Mouse (Mus musculus): ENCODE measurements around the gene Stk35. TPM values are rescaled to one million over a fixed set of nuclear protein-coding genes. Genes with fewer than 3 reads are reported as not detected.

Gene Stk35
- polyA plus RNA-seq (2015; fragmentation: Nextera tagmentation; extraction: Ambion mirVana): 7.3 and 7.6 TPM in 2 replicates

DNA sequence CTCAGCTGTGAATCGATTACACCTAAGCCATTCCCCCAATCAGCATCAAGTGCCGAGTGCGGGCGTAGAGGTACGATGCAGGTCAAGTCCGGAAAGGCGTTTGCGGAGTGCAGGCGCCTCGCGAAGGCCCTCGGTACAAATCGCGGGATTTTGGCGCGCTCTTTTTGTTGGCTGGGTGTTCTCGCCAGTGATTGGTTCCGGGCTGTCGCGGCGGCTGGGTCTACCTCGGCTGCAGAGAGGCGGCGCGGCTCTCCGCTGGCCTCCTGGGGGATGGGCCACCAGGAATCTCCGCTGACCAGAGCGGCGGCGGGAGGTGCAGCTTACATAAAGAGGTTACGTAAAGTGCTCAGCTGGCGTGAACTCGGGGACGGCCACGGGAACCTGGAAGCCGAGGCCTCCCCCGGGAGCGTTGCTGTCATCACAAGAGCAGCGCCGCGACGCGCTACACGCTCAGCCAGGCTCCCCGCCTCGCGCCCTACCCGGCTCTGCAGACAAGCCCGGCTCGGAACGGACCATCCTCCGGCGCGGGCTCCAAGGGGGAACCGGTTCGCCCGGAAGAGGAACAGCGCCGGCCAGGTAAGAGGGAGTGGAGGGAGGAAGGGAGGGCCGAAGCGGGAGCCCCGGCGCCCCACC lies at the start of gene Stk35:
Gene Stk35, plus strand, starts transcription at position 247 of the 633 bp plus-strand sequence.
- Histone ChIP-seq H3K27me3 (replicated peaks) (no peaks in the 10 kb centered on the region), H3K4me2 (peak within 1 kb of the TSS; percentile 90), H3K4me3 (replicated peaks) (peak within 1 kb of the TSS; percentile 73), H3K9ac (replicated peaks) (peak within 1 kb of the TSS; percentile 91), H3K9me3 (replicated peaks) (no peaks in the 10 kb centered on the region), H3K36me3 (peaks cover 5% of the 10 kb centered on the region; the same call in 1 of the 2 replicates), H3K27ac (replicated peaks) (peak within 1 kb of the TSS; percentile 98), H3K4me1 (peaks cover 33% of the 10 kb centered on the region)
- 0% methylated on average over 62 of the region's 63 CpGs for WGBS
- peak; percentile 90 for ATAC-seq (ENCODE audit: low FRiP score)

DNA sequence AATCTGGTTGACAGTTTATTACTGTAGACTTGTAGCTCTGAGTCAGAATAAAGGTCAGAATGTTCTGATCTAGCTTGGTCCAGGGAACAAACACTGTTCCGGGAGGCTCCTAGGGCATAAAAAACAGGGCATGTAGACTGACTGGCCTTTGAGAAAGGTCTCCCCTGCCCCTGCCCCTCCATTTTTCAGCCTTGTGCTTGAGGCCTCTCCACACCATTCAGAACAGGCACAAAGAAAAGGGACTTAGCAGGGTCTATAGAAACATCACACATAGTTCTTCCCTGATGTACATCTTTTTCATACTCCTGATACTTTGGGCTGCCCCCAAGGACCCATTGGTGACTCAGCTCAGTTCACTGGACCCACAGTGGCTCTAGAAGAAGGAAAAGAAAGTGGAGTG lies 18.3 kb upstream of the Stk35 start:
- no peak overlapping the region for H3K4me3 ChIP-seq (replicated peaks)
- no peaks in the 10 kb centered on the region for H3K27me3 ChIP-seq (replicated peaks)
- no peak overlapping the region for H3K9ac ChIP-seq (replicated peaks)
- no peaks in the 10 kb centered on the region for H3K9me3 ChIP-seq (replicated peaks)
- no peaks in the 10 kb centered on the region for H3K36me3 ChIP-seq
- no peak overlapping the region for H3K27ac ChIP-seq (replicated peaks)
- no peaks in the 10 kb centered on the region for H3K4me1 ChIP-seq
- 94% methylated on average over 1 of the region's 1 CpGs for WGBS
- no peak overlapping the region for H3K4me2 ChIP-seq
- no peak for ATAC-seq (ENCODE audit: low FRiP score)

DNA sequence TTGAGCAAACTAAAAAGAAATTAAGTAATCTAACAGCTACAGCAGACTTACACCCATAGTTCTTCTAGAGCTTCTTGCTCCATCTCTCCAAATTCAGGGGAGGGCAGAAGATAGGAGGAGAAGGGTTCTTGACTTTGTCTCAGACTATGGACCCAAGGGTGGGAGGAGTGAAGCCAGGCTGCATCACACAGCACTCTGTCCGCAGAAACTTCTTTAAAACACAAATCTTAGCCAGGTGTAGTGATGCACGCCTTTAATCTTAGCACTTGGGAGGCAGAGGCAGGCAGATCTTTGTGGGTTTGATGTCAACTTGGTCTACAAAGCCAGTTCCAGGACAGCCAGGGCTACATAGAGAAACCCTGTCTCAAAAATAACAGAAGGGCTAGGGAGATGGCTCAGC lies 3.8 kb upstream of the Stk35 start:
- Histone ChIP-seq H3K36me3 (no peaks in the 10 kb centered on the region), H3K4me2 (no peak overlapping the region), H3K9ac (replicated peaks) (no peak overlapping the region), H3K27me3 (replicated peaks) (no peaks in the 10 kb centered on the region), H3K4me1 (peaks cover 8% of the 10 kb centered on the region), H3K4me3 (replicated peaks) (no peak overlapping the region), H3K9me3 (replicated peaks) (no peaks in the 10 kb centered on the region), H3K27ac (replicated peaks) (no peak overlapping the region)
- no peak for ATAC-seq (ENCODE audit: low FRiP score)
- WGBS: 97% methylated on average over 2 of the region's 2 CpGs

DNA sequence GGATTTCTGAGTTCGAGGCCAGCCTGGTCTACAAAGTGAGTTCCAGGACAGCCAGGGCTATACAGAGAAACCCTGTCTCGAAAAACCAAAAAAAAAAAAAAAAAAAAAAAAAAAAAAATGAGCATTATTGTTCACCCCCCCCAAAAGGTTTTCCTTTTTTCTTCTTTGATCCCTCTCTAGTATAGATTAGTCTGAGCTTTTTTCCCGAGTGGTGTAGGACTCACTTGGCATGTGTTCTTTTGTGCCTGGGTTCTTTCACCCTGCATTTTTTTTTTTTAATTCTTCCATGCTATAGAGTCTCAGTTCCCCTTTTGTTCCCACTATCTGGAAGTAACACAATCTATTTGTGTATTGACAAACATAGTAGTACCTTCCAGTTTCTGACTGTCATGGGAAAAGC lies 2.6 kb upstream of the Stk35 start:
- 87% methylated on average over 2 of the region's 3 CpGs for WGBS
- H3K36me3 ChIP-seq: no peaks in the 10 kb centered on the region
- H3K9me3 ChIP-seq (replicated peaks): no peaks in the 10 kb centered on the region
- H3K4me3 ChIP-seq (replicated peaks): no peak overlapping the region
- H3K27me3 ChIP-seq (replicated peaks): no peaks in the 10 kb centered on the region
- no peak overlapping the region for H3K27ac ChIP-seq (replicated peaks)
- no peak overlapping the region for H3K9ac ChIP-seq (replicated peaks)
- ATAC-seq (ENCODE audit: low FRiP score): no peak
- H3K4me2 ChIP-seq: no peak overlapping the region
- peaks cover 17% of the 10 kb centered on the region for H3K4me1 ChIP-seq

DNA sequence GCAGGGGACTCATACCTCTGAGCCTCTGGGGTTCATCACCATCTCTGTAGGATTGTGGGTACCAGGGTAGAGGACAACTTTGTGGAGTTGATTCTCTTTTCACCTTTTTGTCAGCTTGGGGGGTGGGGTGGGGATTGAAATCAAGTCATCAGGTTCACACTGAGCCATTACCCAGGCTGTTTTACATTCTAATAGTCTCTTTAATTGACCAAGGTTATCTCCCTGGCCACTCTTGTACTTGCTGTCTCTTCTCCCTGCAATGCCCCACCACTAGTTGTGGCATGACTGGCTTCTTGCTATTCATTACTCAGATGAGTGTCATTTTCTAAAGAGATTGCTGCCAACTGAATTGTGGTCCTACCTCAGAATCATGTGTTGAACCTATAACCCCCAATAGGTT lies 1.9 kb upstream of the Stk35 start:
- ATAC-seq (ENCODE audit: low FRiP score): no peak
- H3K4me1 ChIP-seq: peaks cover 24% of the 10 kb centered on the region
- no peak overlapping the region for H3K9ac ChIP-seq (replicated peaks)
- no peaks in the 10 kb centered on the region for H3K9me3 ChIP-seq (replicated peaks)
- H3K27ac ChIP-seq (replicated peaks): no peak overlapping the region
- no peaks in the 10 kb centered on the region for H3K27me3 ChIP-seq (replicated peaks)
- H3K36me3 ChIP-seq: no peaks in the 10 kb centered on the region
- H3K4me2 ChIP-seq: no peak overlapping the region
- no peak overlapping the region for H3K4me3 ChIP-seq (replicated peaks)

DNA sequence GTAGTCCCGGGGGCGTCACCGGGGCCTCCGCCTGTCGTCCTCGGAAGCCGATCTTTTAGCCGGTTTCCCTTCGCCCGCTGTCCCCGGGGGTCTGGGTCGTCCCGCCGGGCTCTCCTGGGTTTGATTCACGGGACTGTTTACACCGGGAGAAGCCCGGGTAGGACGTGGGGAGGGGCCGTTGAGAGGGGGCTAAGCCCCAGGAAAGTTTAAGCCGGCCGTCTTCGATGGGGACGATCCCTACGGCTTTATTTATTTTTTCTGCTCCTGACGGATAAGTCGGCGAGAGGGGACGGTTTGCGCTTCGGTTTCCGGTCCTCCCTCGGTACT lies 550 bp downstream of the Stk35 start:
- H3K4me3 ChIP-seq (replicated peaks): peak overlapping the region; percentile 73
- under 1% methylated on average over 32 of the region's 32 CpGs for WGBS
- peak; percentile 70 for ATAC-seq (ENCODE audit: low FRiP score)

DNA sequence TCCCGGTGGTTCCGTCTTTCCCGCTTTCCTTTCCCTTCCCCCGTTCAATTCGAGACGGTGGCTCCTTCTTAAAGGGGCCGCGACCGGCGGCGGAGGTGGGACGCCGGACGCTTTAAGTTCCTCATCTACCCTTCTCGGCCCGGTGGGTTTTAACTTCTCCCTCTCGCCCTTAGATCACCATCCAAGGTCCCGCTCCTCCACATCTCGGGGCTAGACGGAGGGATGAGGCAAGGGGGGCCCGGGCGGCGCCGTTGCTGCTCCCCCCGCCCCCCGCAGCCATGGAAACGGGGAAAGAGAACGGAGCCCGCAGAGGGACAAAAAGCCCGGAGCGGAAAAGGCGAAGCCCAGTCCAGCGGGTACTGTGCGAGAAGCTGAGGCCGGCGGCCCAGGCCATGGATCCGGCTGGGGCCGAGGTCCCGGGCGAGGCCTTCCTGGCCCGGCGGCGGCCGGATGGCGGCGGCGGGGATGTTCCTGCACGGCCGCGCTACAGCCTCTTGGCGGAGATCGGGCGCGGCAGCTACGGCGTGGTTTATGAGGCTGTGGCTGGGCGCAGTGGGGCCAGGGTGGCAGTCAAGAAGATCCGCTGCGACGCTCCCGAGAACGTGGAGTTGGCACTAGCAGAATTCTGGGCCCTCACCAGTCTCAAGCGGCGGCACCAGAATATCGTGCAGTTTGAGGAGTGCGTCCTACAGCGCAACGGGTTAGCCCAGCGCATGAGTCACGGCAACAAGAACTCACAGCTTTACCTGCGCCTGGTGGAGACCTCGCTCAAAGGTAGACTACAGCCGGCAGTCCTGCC lies 1.1 kb downstream of the Stk35 start:
- peak; percentile 86 for ATAC-seq (ENCODE audit: low FRiP score)
- H3K27me3 ChIP-seq (replicated peaks): no peaks in the 10 kb centered on the region
- under 1% methylated on average over 68 of the region's 73 CpGs for WGBS
- H3K4me3 ChIP-seq (replicated peaks): peak overlapping the region; percentile 73
- H3K27ac ChIP-seq (replicated peaks): peak overlapping the region; percentile 98
- H3K4me1 ChIP-seq: peaks cover 43% of the 10 kb centered on the region
- H3K36me3 ChIP-seq: peaks cover 7% of the 10 kb centered on the region; the same call in 1 of the 2 replicates
- H3K9me3 ChIP-seq (replicated peaks): no peaks in the 10 kb centered on the region
- H3K9ac ChIP-seq (replicated peaks): peak overlapping the region; percentile 91
- H3K4me2 ChIP-seq: peak overlapping the region; percentile 90

More for the DNA sequence above, 550 bp downstream of the Stk35 start:
- Histone ChIP-seq H3K9me3 (replicated peaks) (no peaks in the 10 kb centered on the region), H3K9ac (replicated peaks) (peak overlapping the region; percentile 91), H3K27ac (replicated peaks) (peak overlapping the region; percentile 98), H3K36me3 (peaks cover 7% of the 10 kb centered on the region; the same call in 1 of the 2 replicates), H3K27me3 (replicated peaks) (no peaks in the 10 kb centered on the region), H3K4me2 (peak overlapping the region; percentile 90), H3K4me1 (peaks cover 38% of the 10 kb centered on the region)

DNA sequence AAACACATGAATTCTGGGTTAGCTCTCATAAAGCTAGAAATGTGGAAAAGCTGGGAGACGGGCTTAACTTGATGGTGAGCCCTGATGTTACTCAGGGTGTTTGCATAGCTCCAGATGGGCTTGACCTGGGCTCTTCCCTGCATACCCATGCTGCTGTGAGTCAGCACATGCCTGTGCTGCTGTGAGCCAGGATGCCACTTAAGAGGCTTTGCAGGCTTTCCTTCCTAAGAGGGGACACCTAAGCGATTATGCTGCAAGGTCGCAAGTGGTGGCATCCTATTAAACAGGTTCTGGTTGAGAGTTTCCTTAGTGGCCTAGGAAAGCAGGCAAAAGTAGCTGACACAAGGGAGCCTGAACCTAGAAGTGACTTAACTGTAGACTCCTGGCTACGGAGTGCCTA lies 5.2 kb downstream of the Stk35 start:
- no peak for ATAC-seq (ENCODE audit: low FRiP score)
- H3K4me3 ChIP-seq (replicated peaks): no peak overlapping the region
- H3K36me3 ChIP-seq: peaks cover 19% of the 10 kb centered on the region
- no peaks in the 10 kb centered on the region for H3K27me3 ChIP-seq (replicated peaks)
- WGBS: 96% methylated on average over 4 of the region's 4 CpGs
- H3K9ac ChIP-seq (replicated peaks): no peak overlapping the region
- H3K4me1 ChIP-seq: peaks cover 42% of the 10 kb centered on the region
- no peak overlapping the region for H3K27ac ChIP-seq (replicated peaks)
- no peak overlapping the region for H3K4me2 ChIP-seq
- H3K9me3 ChIP-seq (replicated peaks): no peaks in the 10 kb centered on the region

DNA sequence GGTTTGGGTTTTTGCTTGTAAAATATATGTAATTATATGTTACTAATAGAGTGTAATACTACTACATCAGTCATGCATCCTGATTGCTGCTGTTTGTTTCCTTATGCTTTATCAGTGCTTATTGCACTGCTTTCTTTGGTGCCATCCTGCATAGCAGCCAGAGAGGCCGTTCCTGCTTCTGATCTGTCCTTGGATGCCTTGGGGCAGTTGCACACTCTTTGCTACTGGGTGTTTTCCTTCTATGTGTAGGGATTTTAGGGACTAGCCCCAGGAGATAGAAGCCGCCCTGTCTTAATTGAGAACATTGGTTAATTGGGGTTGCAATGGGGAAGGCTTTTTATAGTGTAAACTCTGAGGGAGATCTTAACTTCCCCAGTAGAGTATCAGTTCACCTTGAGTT lies 6.2 kb downstream of the Stk35 start:
- no peaks in the 10 kb centered on the region for H3K9me3 ChIP-seq (replicated peaks)

DNA sequence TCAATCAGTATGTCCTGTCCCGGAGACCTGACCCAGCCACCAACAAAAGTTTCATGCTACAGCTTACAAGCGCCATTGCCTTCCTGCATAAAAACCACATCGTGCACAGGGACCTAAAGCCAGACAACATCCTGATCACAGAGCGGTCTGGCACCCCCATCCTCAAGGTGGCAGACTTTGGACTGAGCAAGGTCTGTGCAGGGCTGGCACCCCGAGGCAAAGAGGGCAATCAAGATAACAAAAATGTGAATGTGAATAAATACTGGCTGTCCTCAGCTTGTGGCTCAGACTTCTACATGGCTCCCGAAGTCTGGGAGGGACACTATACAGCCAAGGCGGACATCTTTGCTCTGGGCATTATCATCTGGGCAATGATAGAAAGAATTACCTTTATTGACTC lies 10.2 kb downstream of the Stk35 start:
- Histone ChIP-seq H3K27ac (replicated peaks) (no peak overlapping the region), H3K27me3 (replicated peaks) (no peaks in the 10 kb centered on the region), H3K4me3 (replicated peaks) (no peak overlapping the region), H3K9ac (replicated peaks) (no peak overlapping the region), H3K9me3 (replicated peaks) (no peaks in the 10 kb centered on the region), H3K4me2 (no peak overlapping the region), H3K36me3 (peaks cover 28% of the 10 kb centered on the region), H3K4me1 (peaks cover 28% of the 10 kb centered on the region)
- ATAC-seq (ENCODE audit: low FRiP score): no peak
- WGBS: 97% methylated on average over 7 of the region's 7 CpGs

More for the DNA sequence above, 6.2 kb downstream of the Stk35 start:
- peaks cover 29% of the 10 kb centered on the region for H3K36me3 ChIP-seq
- no peak overlapping the region for H3K9ac ChIP-seq (replicated peaks)
- H3K4me3 ChIP-seq (replicated peaks): no peak overlapping the region
- no peak overlapping the region for H3K27ac ChIP-seq (replicated peaks)
- ATAC-seq (ENCODE audit: low FRiP score): no peak
- no peaks in the 10 kb centered on the region for H3K27me3 ChIP-seq (replicated peaks)
- H3K4me1 ChIP-seq: peaks cover 42% of the 10 kb centered on the region
- H3K4me2 ChIP-seq: no peak overlapping the region
- 97% methylated on average over 2 of the region's 2 CpGs for WGBS

DNA sequence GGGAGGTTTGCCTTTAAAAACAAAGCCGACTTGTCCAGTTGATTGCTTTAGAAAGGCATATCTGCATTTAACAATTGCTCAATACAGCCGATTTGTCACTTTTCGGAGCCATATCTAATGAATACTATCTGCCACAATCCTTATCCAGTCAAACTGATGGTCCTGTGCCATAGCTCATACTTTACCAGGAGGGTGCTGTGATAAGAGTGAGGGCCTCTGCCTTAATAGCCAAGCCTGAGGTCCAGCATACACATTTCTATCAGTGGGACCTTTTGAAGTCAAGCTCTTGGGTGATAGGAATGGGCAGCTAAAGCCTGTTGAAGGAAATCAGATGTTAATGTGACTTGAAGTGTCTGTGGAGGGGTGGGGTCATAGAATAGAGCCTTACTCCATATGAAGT lies 13.7 kb downstream of the Stk35 start:
- H3K4me1 ChIP-seq: peaks cover 20% of the 10 kb centered on the region; the same call in 1 of the 2 replicates
- H3K27me3 ChIP-seq (replicated peaks): no peaks in the 10 kb centered on the region
- no peak for ATAC-seq (ENCODE audit: low FRiP score)
- no peak overlapping the region for H3K4me3 ChIP-seq (replicated peaks)
- H3K9ac ChIP-seq (replicated peaks): no peak overlapping the region
- WGBS: 97% methylated on average over 3 of the region's 3 CpGs
- H3K27ac ChIP-seq (replicated peaks): no peak overlapping the region
- H3K9me3 ChIP-seq (replicated peaks): no peaks in the 10 kb centered on the region
- no peak overlapping the region for H3K4me2 ChIP-seq
- peaks cover 28% of the 10 kb centered on the region for H3K36me3 ChIP-seq

DNA sequence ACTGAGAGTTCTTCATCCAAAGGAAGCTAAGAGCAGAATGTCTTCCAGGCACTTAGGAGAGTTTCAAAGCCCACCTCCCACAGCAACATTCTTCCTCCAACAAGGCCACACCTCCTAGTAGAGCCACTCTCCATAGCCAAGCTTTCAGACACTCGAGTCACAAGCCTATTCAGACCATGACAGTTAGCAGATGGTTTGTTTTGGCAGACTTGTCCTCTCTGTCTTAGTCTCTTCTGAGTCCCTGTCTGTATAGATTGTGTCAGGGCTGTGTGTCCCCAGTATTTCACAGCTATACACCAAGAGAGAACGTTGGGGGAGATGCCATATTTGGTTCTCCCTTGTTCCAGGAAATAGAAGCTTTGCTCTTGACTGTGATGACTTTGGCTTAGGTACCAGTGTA lies 14.8 kb downstream of the Stk35 start:
- ATAC-seq (ENCODE audit: low FRiP score): no peak
- H3K9ac ChIP-seq (replicated peaks): no peak overlapping the region
- no peaks in the 10 kb centered on the region for H3K27me3 ChIP-seq (replicated peaks)
- H3K36me3 ChIP-seq: peaks cover 19% of the 10 kb centered on the region
- H3K9me3 ChIP-seq (replicated peaks): no peaks in the 10 kb centered on the region
- no peak overlapping the region for H3K4me3 ChIP-seq (replicated peaks)
- peaks cover 23% of the 10 kb centered on the region; the same call in 1 of the 2 replicates for H3K4me1 ChIP-seq
- no peak overlapping the region for H3K4me2 ChIP-seq
- 78% methylated on average over 2 of the region's 2 CpGs for WGBS
- no peak overlapping the region for H3K27ac ChIP-seq (replicated peaks)

Measured in neural tube, embryonic 15.5 days (tissue).